Mouse (Mus musculus): Measurements from ENCODE around the gene Trim58.

- TF ChIP-seq CTCF (IDR thresholded peaks at IDR 0.05; ENCODE audit: low read depth, low read length) (no peak), POLR2A (IDR thresholded peaks at IDR 0.05; ENCODE audit: extremely low read depth, insufficient read depth, low read length) (no peak)
Observed at GRCm38 (mm10) chr11:58626146-58626545, 14.1 kb upstream of the Trim58 start.
